Mouse (Mus musculus) heart, embryonic 13.5 days (tissue): ENCODE results near the gene Dgki. TPM values are rescaled to one million over a fixed set of nuclear protein-coding genes. Genes with fewer than 3 reads are reported as not detected.

ENCODE experiments used
- ATAC-seq: fragments of 200-750 bp; cut with Nextera tagmentation; 2 replicates; pipeline ENCODE4 v1.8.0; 2017; ENCODE audit warnings: moderate TSS enrichment; ENCODE audit not compliant: insufficient number of reproducible peaks, low FRiP score, low TSS enrichment; ENCODE audit errors: extremely low read depth
- H3K27ac ChIP-seq: fragments of 300-500 bp; sonication (generic); replicated peaks from 2 replicates; pipeline ENCODE4 v1.5.1; 2015; ENCODE audit warnings: moderate library complexity, mild to moderate bottlenecking, inconsistent platforms
- H3K27me3 ChIP-seq: fragments of 300-500 bp; sonication (generic); replicated peaks from 2 replicates; pipeline ENCODE4 v1.6.1; 2015; ENCODE audit warnings: mild to moderate bottlenecking, inconsistent platforms
- H3K36me3 ChIP-seq: fragments of 300-500 bp; sonication (generic); 2 replicates; pipeline ENCODE4 v1.6.1; 2015; ENCODE audit warnings: mild to moderate bottlenecking, inconsistent platforms
- H3K4me1 ChIP-seq: fragments of 300-500 bp; sonication (generic); 2 replicates; pipeline ENCODE4 v1.6.1; 2015; ENCODE audit warnings: inconsistent platforms
- H3K4me2 ChIP-seq: fragments of 300-500 bp; sonication (generic); 2 replicates; pipeline ENCODE4 v1.6.1; 2015; ENCODE audit warnings: inconsistent platforms, mild to moderate bottlenecking, moderate library complexity
- H3K4me3 ChIP-seq: fragments of 300-500 bp; sonication (generic); 2 replicates; pipeline ENCODE4 v1.5.1; 2015; ENCODE audit warnings: moderate library complexity, mild to moderate bottlenecking, inconsistent platforms
- H3K9ac ChIP-seq: fragments of 300-500 bp; sonication (generic); 2 replicates; pipeline ENCODE4 v1.6.1; 2015; ENCODE audit warnings: inconsistent platforms, mild to moderate bottlenecking, moderate library complexity
- H3K9me3 ChIP-seq: fragments of 300-500 bp; sonication (generic); 2 replicates; pipeline ENCODE4 v1.6.1; 2016; ENCODE audit warnings: inconsistent platforms
- WGBS: fragments of 180-500 bp; shearing (Covaris S2); methylation state at CpG from one replicate; pipeline ENCODE4 v1.1.7; 2015; ENCODE audit warnings: mixed read lengths; 5-methylcytosine and 5-hydroxymethylcytosine counted together
- polyA plus RNA-seq: library from polyadenylated mRNA; unstranded; fragments of >200 nt; fragmentation: Nextera tagmentation; extraction: Ambion mirVana; gene quantifications from 2 replicates; pipeline ENCODE4 v1.2.1, GENCODE M21; 2015

Dgki gene
- polyA plus RNA-seq, 1 experiment from 2014 or later, result 0.63 TPM

DNA sequence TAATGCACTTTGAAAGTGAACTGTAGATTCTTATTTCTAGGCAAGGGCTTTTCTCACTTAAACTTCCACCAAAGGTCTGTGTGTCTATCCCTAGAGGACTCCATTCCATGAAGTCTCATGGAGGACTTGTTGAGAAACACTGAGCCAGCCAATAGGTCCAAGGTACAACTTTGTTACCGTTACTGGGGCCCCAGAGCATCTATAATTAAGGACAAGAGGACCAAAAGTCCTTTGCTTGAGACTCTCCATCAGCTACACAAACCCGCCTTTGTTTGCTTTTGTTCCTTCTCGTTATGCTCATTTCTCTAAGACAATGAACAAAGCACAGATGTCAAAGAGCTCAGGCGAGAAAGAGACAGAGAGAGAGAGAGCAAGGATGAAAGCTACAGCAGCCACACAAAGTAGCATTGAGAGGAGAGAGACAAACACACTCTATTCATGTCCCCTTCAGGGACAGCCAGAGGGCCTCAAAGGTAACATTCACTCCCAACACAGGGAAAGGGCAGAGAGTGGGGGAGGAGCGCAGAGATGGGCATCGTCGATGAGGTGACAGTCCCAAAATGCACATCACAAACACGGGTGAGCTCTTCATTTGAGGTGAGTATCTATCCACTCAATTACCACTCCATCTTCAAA, 396.7 kb downstream of the Dgki start:
- no peak overlapping the region for H3K4me3 ChIP-seq
- no peak for ATAC-seq
- H3K27me3 ChIP-seq, result no peaks in the 10 kb centered on the region
- H3K4me1 ChIP-seq, result peaks cover 30% of the 10 kb centered on the region
- H3K9me3 ChIP-seq, result no peaks in the 10 kb centered on the region
- H3K27ac ChIP-seq, result peak overlapping the region; percentile 37; the same call in 1 of the 2 replicates
- WGBS, result 42% methylated on average over 8 of the region's 8 CpGs
- peak overlapping the region; percentile 3 for H3K9ac ChIP-seq
- H3K36me3 ChIP-seq, result no peaks in the 10 kb centered on the region
- H3K4me2 ChIP-seq, result no peak overlapping the region

DNA sequence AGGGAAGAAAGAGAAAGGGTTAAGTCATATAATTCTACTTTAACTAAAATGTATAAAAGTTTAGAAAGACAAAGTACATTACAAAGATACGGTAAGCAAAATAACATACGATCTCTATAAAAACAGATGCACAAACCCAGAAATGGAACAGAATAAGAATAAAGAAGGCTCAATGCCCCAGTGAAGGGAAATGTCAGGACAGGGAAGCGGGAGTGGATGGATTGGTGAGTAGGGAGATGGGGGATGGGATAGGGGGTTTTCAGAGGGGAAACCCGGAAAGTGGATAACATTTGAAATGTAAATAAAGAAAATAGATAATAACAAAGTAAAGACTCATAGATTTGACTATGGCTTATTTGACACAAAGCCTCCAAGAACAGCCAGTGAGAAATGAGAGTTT, 400.1 kb downstream of the Dgki start:
- WGBS, result 80% methylated on average over 4 of the region's 4 CpGs
- peaks cover 45% of the 10 kb centered on the region for H3K4me1 ChIP-seq
- ATAC-seq, result no peak
- H3K4me2 ChIP-seq, result no peak overlapping the region
- H3K9ac ChIP-seq, result no peak overlapping the region
- H3K9me3 ChIP-seq, result no peaks in the 10 kb centered on the region
- no peaks in the 10 kb centered on the region for H3K36me3 ChIP-seq
- H3K27ac ChIP-seq, result no peak overlapping the region
- no peak overlapping the region for H3K4me3 ChIP-seq
- no peaks in the 10 kb centered on the region for H3K27me3 ChIP-seq

GRCm38 (mm10) chr6:36898412-36898811, 401.6 kb downstream of the Dgki start:
- 45% methylated on average over 6 of the region's 6 CpGs for WGBS
- H3K27ac ChIP-seq, result peak overlapping the region; percentile 78
- H3K36me3 ChIP-seq, result no peaks in the 10 kb centered on the region

DNA sequence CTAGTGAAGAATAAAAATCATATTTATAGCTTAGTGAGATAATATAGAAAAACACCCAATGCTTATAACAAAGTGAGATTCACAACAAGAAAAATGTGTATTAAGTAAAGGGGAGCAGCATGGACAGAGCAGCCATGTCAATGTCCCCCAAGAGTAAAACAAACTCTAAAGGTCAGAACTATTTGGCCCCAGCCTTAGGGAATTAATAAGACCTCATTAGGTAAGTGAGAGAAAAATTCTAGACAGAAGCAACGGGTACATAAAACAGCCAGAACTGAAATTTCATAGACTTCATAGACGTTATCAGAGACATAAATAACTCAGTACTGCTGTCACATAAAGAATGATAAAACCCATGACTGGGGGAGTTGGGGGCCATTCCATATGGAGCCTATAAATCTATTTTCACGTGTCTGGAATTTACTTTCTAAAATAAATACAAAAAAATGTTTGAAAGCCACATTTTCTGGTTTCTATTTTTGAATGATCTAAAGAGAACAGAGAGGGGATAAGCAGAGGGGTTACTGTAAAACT, 402.3 kb downstream of the Dgki start:
- peak overlapping the region; percentile 82 for H3K27ac ChIP-seq
- ATAC-seq, result no peak
- 45% methylated on average over 3 of the region's 3 CpGs for WGBS
- no peaks in the 10 kb centered on the region for H3K27me3 ChIP-seq
- H3K4me1 ChIP-seq, result peaks cover 27% of the 10 kb centered on the region
- H3K9ac ChIP-seq, result no peak overlapping the region
- H3K9me3 ChIP-seq, result no peaks in the 10 kb centered on the region
- no peak overlapping the region for H3K4me3 ChIP-seq
- H3K36me3 ChIP-seq, result no peaks in the 10 kb centered on the region
- no peak overlapping the region for H3K4me2 ChIP-seq

More at GRCm38 (mm10) chr6:36898412-36898811, 401.6 kb downstream of the Dgki start:
- Histone ChIP-seq H3K4me1 (peaks cover 32% of the 10 kb centered on the region), H3K4me3 (no peak overlapping the region), H3K9me3 (no peaks in the 10 kb centered on the region), H3K27me3 (no peaks in the 10 kb centered on the region), H3K4me2 (no peak overlapping the region), H3K9ac (no peak overlapping the region)
- no peak for ATAC-seq

DNA sequence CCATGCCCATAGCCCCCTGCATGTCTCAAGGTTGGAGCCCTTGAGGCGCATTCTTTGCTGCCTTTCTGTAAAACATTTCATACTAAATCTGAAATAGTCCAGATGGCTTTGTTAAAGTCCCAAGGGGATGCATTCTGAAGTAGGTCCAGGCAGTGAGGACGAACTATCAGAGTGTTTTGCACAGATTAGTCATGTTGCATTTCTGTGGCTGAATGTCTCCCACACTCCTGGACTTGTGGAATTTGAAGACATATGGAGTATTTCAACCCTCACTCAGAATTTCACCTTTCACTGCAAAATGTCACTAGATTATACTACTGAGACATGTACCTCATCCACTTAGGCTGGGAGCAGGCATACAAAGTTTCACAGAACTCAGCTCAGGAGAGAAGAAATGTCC, 403.3 kb downstream of the Dgki start:
- Histone ChIP-seq H3K27ac (peak overlapping the region; percentile 82), H3K9ac (no peak overlapping the region), H3K36me3 (no peaks in the 10 kb centered on the region), H3K4me2 (no peak overlapping the region), H3K4me3 (no peak overlapping the region), H3K27me3 (no peaks in the 10 kb centered on the region), H3K4me1 (peaks cover 22% of the 10 kb centered on the region), H3K9me3 (no peaks in the 10 kb centered on the region)
- 23% methylated on average over 2 of the region's 2 CpGs for WGBS
- ATAC-seq, result no peak; the same call in 1 of the 2 replicates

- H3K4me3 ChIP-seq, result no peak overlapping the region
- no peaks in the 10 kb centered on the region for H3K27me3 ChIP-seq
- ATAC-seq, result no peak
- no peaks in the 10 kb centered on the region for H3K9me3 ChIP-seq
- peaks cover 15% of the 10 kb centered on the region for H3K4me1 ChIP-seq
- WGBS, result 60% methylated on average over 5 of the region's 5 CpGs
- no peak overlapping the region for H3K4me2 ChIP-seq
- H3K9ac ChIP-seq, result no peak overlapping the region
- H3K36me3 ChIP-seq, result no peaks in the 10 kb centered on the region
- H3K27ac ChIP-seq, result 0 out of 2 replicates have a peak overlapping the region, but pooled peaks have one; percentile 6
Measured at GRCm38 (mm10) chr6:36891820-36892219, 408.2 kb downstream of the Dgki start.

GRCm38 (mm10) chr6:36890776-36891175, 409.2 kb downstream of the Dgki start:
- Histone ChIP-seq H3K9me3 (no peaks in the 10 kb centered on the region), H3K4me3 (no peak overlapping the region), H3K27ac (peak overlapping the region; percentile 50), H3K27me3 (no peaks in the 10 kb centered on the region), H3K36me3 (no peaks in the 10 kb centered on the region), H3K4me1 (peaks cover 7% of the 10 kb centered on the region), H3K4me2 (no peak overlapping the region), H3K9ac (no peak overlapping the region)
- 49% methylated on average over 2 of the region's 2 CpGs for WGBS
- ATAC-seq, result no peak

GRCm38 (mm10) chr6:36890296-36890695, 409.7 kb downstream of the Dgki start:
- Histone ChIP-seq H3K4me3 (no peak overlapping the region), H3K4me1 (peaks cover 7% of the 10 kb centered on the region), H3K9me3 (no peaks in the 10 kb centered on the region), H3K36me3 (no peaks in the 10 kb centered on the region), H3K27ac (0 out of 2 replicates have a peak overlapping the region, but pooled peaks have one; percentile 28), H3K9ac (no peak overlapping the region), H3K27me3 (no peaks in the 10 kb centered on the region), H3K4me2 (no peak overlapping the region)
- ATAC-seq, result no peak
- WGBS, result 18% methylated on average over 5 of the region's 5 CpGs

- Histone ChIP-seq H3K9me3 (no peaks in the 10 kb centered on the region), H3K4me1 (peaks cover 5% of the 10 kb centered on the region), H3K36me3 (no peaks in the 10 kb centered on the region), H3K4me2 (no peak overlapping the region), H3K4me3 (no peak overlapping the region), H3K9ac (no peak overlapping the region), H3K27ac (0 out of 2 replicates have a peak overlapping the region, but pooled peaks have one; percentile 7), H3K27me3 (no peaks in the 10 kb centered on the region)
- ATAC-seq, result no peak
- WGBS, result 67% methylated on average over 4 of the region's 4 CpGs
Measured at GRCm38 (mm10) chr6:36881309-36881708, 418.7 kb downstream of the Dgki start.

DNA sequence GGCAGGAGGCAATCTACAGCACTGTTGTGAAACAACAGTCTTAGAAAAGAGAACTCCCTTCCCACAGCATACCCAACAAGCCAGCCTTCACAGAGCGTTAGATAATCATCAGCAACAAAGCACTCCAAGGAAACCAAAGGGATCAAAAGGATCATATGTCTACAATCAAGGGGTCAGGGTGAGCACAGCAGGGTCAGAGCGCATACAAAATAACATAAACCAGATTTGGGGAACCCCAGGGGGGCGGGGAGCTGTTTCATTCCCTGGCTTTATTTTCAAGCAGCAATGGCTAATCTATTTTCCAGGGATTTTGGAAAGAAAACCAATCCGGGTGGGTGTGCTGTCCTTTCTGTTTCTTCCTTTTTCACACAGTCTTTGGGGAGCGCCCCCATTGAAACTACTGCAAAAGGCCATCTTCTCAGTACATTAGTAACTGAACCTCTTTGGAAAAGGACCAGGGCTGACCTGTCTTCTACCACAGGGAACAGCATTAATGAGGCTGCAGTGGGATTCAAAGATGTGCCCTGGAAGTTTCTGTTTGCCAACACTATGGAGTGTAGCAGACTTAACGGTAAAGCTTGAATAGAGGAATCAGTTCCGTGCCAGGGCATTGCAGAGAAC, 419.2 kb downstream of the Dgki start:
- peaks cover 8% of the 10 kb centered on the region for H3K4me1 ChIP-seq
- H3K27ac ChIP-seq, result 0 out of 2 replicates have a peak overlapping the region, but pooled peaks have one; percentile 7
- ATAC-seq, result no peak
- H3K4me3 ChIP-seq, result no peak overlapping the region
- H3K27me3 ChIP-seq, result no peaks in the 10 kb centered on the region
- no peaks in the 10 kb centered on the region for H3K36me3 ChIP-seq
- H3K9me3 ChIP-seq, result no peaks in the 10 kb centered on the region
- no peak overlapping the region for H3K9ac ChIP-seq
- WGBS, result 64% methylated on average over 7 of the region's 7 CpGs
- no peak overlapping the region for H3K4me2 ChIP-seq

- no peak for ATAC-seq
- Histone ChIP-seq H3K4me2 (no peak overlapping the region), H3K27ac (no peak overlapping the region), H3K4me1 (peaks cover 11% of the 10 kb centered on the region), H3K27me3 (no peaks in the 10 kb centered on the region), H3K9ac (no peak overlapping the region), H3K4me3 (no peak overlapping the region), H3K9me3 (no peaks in the 10 kb centered on the region), H3K36me3 (no peaks in the 10 kb centered on the region)
- 63% methylated on average over 4 of the region's 4 CpGs for WGBS
Measured at GRCm38 (mm10) chr6:36877399-36877798, 422.6 kb downstream of the Dgki start.
